Mouse (Mus musculus) MEL (cell line): ENCODE results near the gene Magi2. TPM values are rescaled to one million over a fixed set of nuclear protein-coding genes. Genes with fewer than 3 reads are reported as not detected.

ENCODE experiments used
- DNase-seq: peaks from one replicate; pipeline ENCODE4 v3.0.0; 2011; ENCODE audit warnings: low read depth, low spot score
- H3K27ac ChIP-seq: 2 replicates; pipeline ENCODE4 v1.5.1; 2012; ENCODE audit warnings: low read depth, mild to moderate bottlenecking, control low read depth, low read length, moderate library complexity; ENCODE audit not compliant: control insufficient read depth
- H3K27me3 ChIP-seq, 2 experiments: fragments of 150-350 bp in 1 of 2; sonication (generic) in 1 of 2; 2 replicates each; pipeline ENCODE4 v1.6.1; 2012; ENCODE audit warnings: low read length in 2 of 2, mild to moderate bottlenecking in 2 of 2, improper control_type of control experiment in 1 of 2, moderate library complexity in 1 of 2; ENCODE audit not compliant: insufficient read depth in 2 of 2, control insufficient read depth in 1 of 2
- H3K36me3 ChIP-seq, 2 experiments: 2 replicates each; pipeline ENCODE4 v1.6.1; 2012 to 2014; ENCODE audit warnings: low read length in 2 of 2, improper control_type of control experiment in 1 of 2, inconsistent platforms in 1 of 2, mild to moderate bottlenecking in 1 of 2; ENCODE audit not compliant: insufficient read depth in 2 of 2, control insufficient read depth in 1 of 2
- H3K4me1 ChIP-seq, 2 experiments: fragments of 150-350 bp in 1 of 2; sonication (generic) in 1 of 2; 2 replicates each; pipeline ENCODE4 v1.6.1; 2012; ENCODE audit warnings: low read length in 2 of 2, improper control_type of control experiment in 1 of 2, mild to moderate bottlenecking in 1 of 2; ENCODE audit not compliant: insufficient read depth in 2 of 2, control insufficient read depth in 1 of 2
- H3K4me3 ChIP-seq, 2 experiments: fragments of 150-350 bp in 1 of 2; sonication (generic) in 1 of 2; 2 replicates each; pipeline ENCODE4 v1.5.1; 2012; ENCODE audit warnings: low read depth in 2 of 2, low read length in 2 of 2, mild to moderate bottlenecking in 2 of 2, moderate library complexity in 2 of 2, control low read depth in 1 of 2, improper control_type of control experiment in 1 of 2; ENCODE audit not compliant: control insufficient read depth in 1 of 2, insufficient read depth in 1 of 2
- H3K79me2 ChIP-seq: 2 replicates; pipeline ENCODE4 v1.6.1; 2012; ENCODE audit warnings: mild to moderate bottlenecking, low read length, moderate library complexity; ENCODE audit not compliant: control insufficient read depth, poor library complexity, insufficient read depth
- H3K9ac ChIP-seq: 2 replicates; pipeline ENCODE4 v1.6.1; 2012; ENCODE audit warnings: low read depth, mild to moderate bottlenecking, control low read depth, low read length, moderate library complexity; ENCODE audit not compliant: control insufficient read depth, poor library complexity, severe bottlenecking
- H3K9me3 ChIP-seq: fragments of 150-350 bp; sonication (generic); replicated peaks from 2 replicates; pipeline ENCODE4 v1.6.1; 2012; ENCODE audit warnings: mild to moderate bottlenecking, low read length, improper control_type of control experiment, moderate library complexity; ENCODE audit not compliant: insufficient read depth
- BHLHE40 ChIP-seq: IDR thresholded peaks from 2 replicates; pipeline ENCODE4 v1.6.1; 2012; ENCODE audit warnings: low read depth, mild to moderate bottlenecking, inconsistent platforms, low read length, improper control_type of control experiment, borderline replicate concordance
- CHD1 ChIP-seq: IDR thresholded peaks from 2 replicates; pipeline ENCODE4 v1.6.1; 2012; ENCODE audit warnings: low read depth, mild to moderate bottlenecking, inconsistent platforms, low read length, improper control_type of control experiment
- ELF1 ChIP-seq: IDR thresholded peaks from 2 replicates; pipeline ENCODE4 v1.6.1; 2014; ENCODE audit warnings: low read depth, mild to moderate bottlenecking, inconsistent platforms, low read length, improper control_type of control experiment, moderate library complexity
- GABPA ChIP-seq: IDR thresholded peaks from 2 replicates; pipeline ENCODE4 v1.6.1; 2012; ENCODE audit warnings: low read depth, mild to moderate bottlenecking, inconsistent platforms, low read length, improper control_type of control experiment, moderate library complexity
- GATA1 ChIP-seq: IDR thresholded peaks from 2 replicates; pipeline ENCODE4 v1.6.1; 2011; ENCODE audit warnings: low read depth, low read length, improper control_type of control experiment
- JUND ChIP-seq: IDR thresholded peaks from 2 replicates; pipeline ENCODE4 v1.6.1; 2011; ENCODE audit warnings: low read depth, mild to moderate bottlenecking, improper control_type of control experiment, low read length
- KAT2A ChIP-seq: conservative IDR thresholded peaks from 2 replicates; pipeline ENCODE4 v1.6.1; 2012; ENCODE audit warnings: low read depth, low read length, improper control_type of control experiment, inconsistent platforms
- MAX ChIP-seq: IDR thresholded peaks from 2 replicates; pipeline ENCODE4 v1.6.1; 2011; ENCODE audit warnings: low read length, improper control_type of control experiment
- MEF2A ChIP-seq: IDR thresholded peaks from 2 replicates; pipeline ENCODE4 v1.6.1; 2014; ENCODE audit warnings: low read depth, mild to moderate bottlenecking, inconsistent platforms, low read length, improper control_type of control experiment; ENCODE audit not compliant: poor library complexity, insufficient replicate concordance, severe bottlenecking; ENCODE audit errors: extremely low read depth
- MXI1 ChIP-seq: IDR thresholded peaks from 2 replicates; pipeline ENCODE4 v1.6.1; 2011; ENCODE audit warnings: mild to moderate bottlenecking, low read depth, low read length, improper control_type of control experiment
- MYC ChIP-seq: IDR thresholded peaks from 2 replicates; pipeline ENCODE4 v1.6.1; 2011; ENCODE audit warnings: low read depth, mild to moderate bottlenecking, low read length, improper control_type of control experiment, moderate library complexity
- NELFE ChIP-seq: IDR thresholded peaks from 2 replicates; pipeline ENCODE4 v1.6.1; 2011; ENCODE audit warnings: low read depth, low read length, improper control_type of control experiment
- NRF1 ChIP-seq: IDR thresholded peaks from 2 replicates; pipeline ENCODE4 v1.6.1; 2014; ENCODE audit warnings: low read depth, mild to moderate bottlenecking, inconsistent platforms, low read length, improper control_type of control experiment, moderate library complexity; ENCODE audit not compliant: poor library complexity, insufficient read depth, severe bottlenecking
- POLR2AphosphoS2 ChIP-seq: IDR thresholded peaks from 2 replicates; pipeline ENCODE4 v1.6.1; 2011; ENCODE audit warnings: low read length, improper control_type of control experiment
- RCOR1 ChIP-seq: IDR thresholded peaks from 2 replicates; pipeline ENCODE4 v1.6.1; 2012; ENCODE audit warnings: low read depth, mild to moderate bottlenecking, inconsistent platforms, low read length, improper control_type of control experiment
- SIN3A ChIP-seq: IDR thresholded peaks from 2 replicates; pipeline ENCODE4 v1.6.1; 2012; ENCODE audit warnings: low read length, improper control_type of control experiment, inconsistent platforms
- SMC3 ChIP-seq: IDR thresholded peaks from 2 replicates; pipeline ENCODE4 v1.6.1; 2011; ENCODE audit warnings: low read depth, low read length, improper control_type of control experiment
- TAL1 ChIP-seq: IDR thresholded peaks from 2 replicates; pipeline ENCODE4 v1.6.1; 2012; ENCODE audit warnings: mild to moderate bottlenecking, inconsistent platforms, low read length, moderate library complexity, mixed read lengths
- TBP ChIP-seq: IDR thresholded peaks from 2 replicates; pipeline ENCODE4 v1.8.0; 2011; ENCODE audit warnings: low read depth, low read length, improper control_type of control experiment
- TCF12 ChIP-seq: IDR thresholded peaks from 2 replicates; pipeline ENCODE4 v1.6.1; 2014; ENCODE audit warnings: low read depth, mild to moderate bottlenecking, inconsistent platforms, low read length, improper control_type of control experiment, moderate library complexity
- UBTF ChIP-seq: IDR thresholded peaks from 2 replicates; pipeline ENCODE4 v1.6.1; 2012; ENCODE audit warnings: low read depth, mild to moderate bottlenecking, inconsistent platforms, low read length, improper control_type of control experiment, moderate library complexity, borderline replicate concordance; ENCODE audit not compliant: insufficient read depth
- USF1 ChIP-seq: IDR thresholded peaks from 2 replicates; pipeline ENCODE4 v1.6.1; 2014; ENCODE audit warnings: low read depth, mild to moderate bottlenecking, inconsistent platforms, low read length, improper control_type of control experiment, moderate library complexity
- USF2 ChIP-seq, 2 experiments: IDR thresholded peaks; 2 replicates each; pipeline ENCODE4 v1.6.1; 2011 to 2012; ENCODE audit warnings: improper control_type of control experiment in 2 of 2, low read length in 2 of 2, borderline replicate concordance in 1 of 2, inconsistent platforms in 1 of 2, low read depth in 1 of 2, mild to moderate bottlenecking in 1 of 2; ENCODE audit not compliant: insufficient read depth in 1 of 2
- polyA plus RNA-seq, 2 experiments: library from polyadenylated mRNA; stranded (reverse) in 1 of 2; unstranded in 1 of 2; fragments of >175 nt in 1 of 2; fragments of >200 nt in 1 of 2; gene quantifications; 2 replicates each; pipeline versions ENCODE4 v1.2.1 to v1.2.4; 2012; ENCODE audit warnings: low replicate concordance in 2 of 2, low read depth in 1 of 2; ENCODE audit not compliant: insufficient read length in 2 of 2, insufficient read depth in 1 of 2, missing spikeins in 1 of 2
- total RNA-seq: library from RNA; depleted of rRNA; stranded (reverse); fragments of 300-350 nt; gene quantifications from 2 replicates; pipeline ENCODE4 v1.2.3, GENCODE M21; 2012

Gene Magi2
- total and polyA plus RNA-seq, 3 experiments, result 0.46 to 0.47 TPM; not detected in 1

DNA sequence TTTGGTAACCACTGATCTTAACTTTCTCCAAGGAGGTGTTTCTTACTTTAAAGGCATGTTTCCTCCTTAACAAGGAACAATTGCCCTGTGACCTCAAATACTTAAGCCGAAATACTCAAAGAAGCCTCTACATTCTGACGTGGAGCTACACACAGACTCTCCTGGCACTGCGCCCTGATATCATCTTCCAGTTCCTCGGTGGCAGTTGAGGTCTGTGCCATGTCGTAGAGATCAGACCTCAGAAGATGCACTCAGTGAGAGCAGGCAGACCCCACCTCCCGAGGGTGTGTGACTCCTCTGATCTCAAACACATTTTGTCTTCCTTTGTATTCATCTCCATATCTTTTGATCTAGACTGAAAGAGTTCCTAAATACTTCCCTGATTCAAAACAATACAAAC lies 1073.0 kb downstream of the Magi2 start:
- TF ChIP-seq MYC (no peak), GATA1 (no peak), NELFE (no peak), CHD1 (no peak)
- H3K4me1 ChIP-seq, result no peaks in the 10 kb centered on the region
- H3K36me3 ChIP-seq, result no peaks in the 10 kb centered on the region
- no peak overlapping the region for H3K9ac ChIP-seq
- H3K27ac ChIP-seq, result no peak overlapping the region
- H3K9me3 ChIP-seq, result no peaks in the 10 kb centered on the region
- no peak overlapping the region for H3K4me3 ChIP-seq
- no peak for DNase-seq
- H3K27me3 ChIP-seq, result no peaks in the 10 kb centered on the region; a peak in 1 of 4 replicates
- no peaks in the 10 kb centered on the region for H3K79me2 ChIP-seq

DNA sequence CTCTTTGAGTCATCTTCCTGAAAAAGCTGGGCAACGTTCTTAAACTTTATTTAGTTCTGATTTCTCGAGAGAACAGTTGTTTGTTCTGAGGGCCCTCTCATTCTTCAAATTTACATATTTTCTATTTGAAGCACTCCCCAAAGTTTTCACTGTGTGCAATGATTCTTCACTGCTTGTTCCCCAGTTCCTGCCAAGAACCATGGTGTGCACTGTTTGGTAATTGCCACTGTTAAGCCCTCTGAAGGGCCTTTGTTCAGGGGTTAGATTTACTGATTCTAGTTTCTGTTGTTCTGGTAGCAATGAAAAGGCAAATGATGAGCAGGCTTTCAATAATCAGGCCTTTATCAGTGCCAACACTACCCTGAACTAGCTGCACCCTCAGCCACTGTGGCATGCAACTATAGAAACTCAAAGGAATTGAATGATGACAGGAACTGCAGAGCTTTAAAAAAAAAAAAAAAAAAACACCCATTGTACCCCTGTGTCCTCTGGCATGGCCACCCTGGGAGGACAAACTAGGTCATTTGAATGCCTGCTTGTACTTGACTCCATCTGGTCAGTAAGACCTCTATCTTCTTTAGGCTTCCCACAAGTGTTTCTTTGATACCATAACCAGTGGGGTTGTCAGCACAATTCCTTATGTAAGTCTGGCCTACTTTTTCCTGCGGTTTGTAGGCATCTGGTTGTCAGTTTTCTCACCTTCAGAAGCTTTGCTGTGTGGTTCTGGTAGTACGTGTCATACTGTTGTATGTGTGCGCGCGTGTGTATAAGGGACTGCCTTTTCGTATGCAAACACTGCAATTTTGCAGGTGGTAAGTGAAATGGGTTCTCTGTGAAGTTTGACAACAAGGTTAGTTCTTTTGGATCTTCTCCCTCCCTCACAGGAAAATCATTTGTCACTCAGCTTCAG lies 1076.5 kb downstream of the Magi2 start:
- no peak overlapping the region for H3K4me3 ChIP-seq
- DNase-seq, result no peak
- H3K9ac ChIP-seq, result no peak overlapping the region
- H3K79me2 ChIP-seq, result no peaks in the 10 kb centered on the region
- TF ChIP-seq UBTF (no peak), MXI1 (no peak), TBP (no peak), TAL1 (no peak), BHLHE40 (no peak), GABPA (no peak), JUND (no peak), SIN3A (no peak)
- no peak overlapping the region for H3K27ac ChIP-seq
- no peaks in the 10 kb centered on the region for H3K36me3 ChIP-seq
- no peaks in the 10 kb centered on the region for H3K9me3 ChIP-seq
- H3K27me3 ChIP-seq, result no peaks in the 10 kb centered on the region
- H3K4me1 ChIP-seq, result no peaks in the 10 kb centered on the region

DNA sequence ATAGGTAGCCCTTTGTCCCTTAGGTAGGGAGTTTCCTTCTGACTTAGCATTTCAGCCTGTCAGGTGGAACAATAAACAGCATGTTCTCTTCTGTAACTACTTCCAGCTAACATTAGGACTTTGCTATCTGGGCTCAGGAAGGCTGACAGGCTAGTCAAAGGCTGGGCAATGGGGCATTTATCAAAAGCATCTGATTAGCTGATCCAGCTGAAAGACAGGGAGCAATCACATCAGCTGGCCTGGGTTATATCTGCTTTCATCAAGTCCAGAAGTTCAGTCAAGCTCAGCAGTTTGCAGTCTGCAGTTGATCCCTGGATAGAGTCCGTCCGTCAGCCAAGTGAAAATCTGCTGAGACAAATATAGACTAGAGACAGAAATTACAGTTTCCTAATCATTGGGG lies 1094.1 kb downstream of the Magi2 start:
- Histone ChIP-seq H3K27ac (no peak overlapping the region), H3K4me3 (no peak overlapping the region), H3K79me2 (no peaks in the 10 kb centered on the region), H3K9me3 (no peaks in the 10 kb centered on the region), H3K9ac (no peak overlapping the region), H3K36me3 (no peaks in the 10 kb centered on the region), H3K27me3 (no peaks in the 10 kb centered on the region), H3K4me1 (no peaks in the 10 kb centered on the region)
- TF ChIP-seq BHLHE40 (no peak), USF2 (IDR thresholded peaks at IDR 0.05; ENCODE audit: borderline replicate concordance in 1 of 2, insufficient read depth in 1 of 2, low read depth in 1 of 2, low read length in 2 of 2) (no peak), KAT2A (no peak), RCOR1 (no peak), TCF12 (no peak), SMC3 (no peak), NELFE (no peak), MEF2A (no peak), ELF1 (no peak), MAX (no peak), NRF1 (no peak), USF1 (no peak), POLR2AphosphoS2 (no peak), JUND (no peak), TBP (no peak)
- DNase-seq, result no peak
